Mouse (Mus musculus) CH12F3 (cell line): Measurements from ENCODE around the gene Nnmt.

Source experiments
- in situ Hi-C: fragments of 300-500 bp; cut with MboI; formaldehyde crosslinking; loops from 2 replicates; pipeline ENCODE4 v1.14.3; 2020; ENCODE audit warnings: low sequenced_read_pairs

The Nnmt gene

DNA sequence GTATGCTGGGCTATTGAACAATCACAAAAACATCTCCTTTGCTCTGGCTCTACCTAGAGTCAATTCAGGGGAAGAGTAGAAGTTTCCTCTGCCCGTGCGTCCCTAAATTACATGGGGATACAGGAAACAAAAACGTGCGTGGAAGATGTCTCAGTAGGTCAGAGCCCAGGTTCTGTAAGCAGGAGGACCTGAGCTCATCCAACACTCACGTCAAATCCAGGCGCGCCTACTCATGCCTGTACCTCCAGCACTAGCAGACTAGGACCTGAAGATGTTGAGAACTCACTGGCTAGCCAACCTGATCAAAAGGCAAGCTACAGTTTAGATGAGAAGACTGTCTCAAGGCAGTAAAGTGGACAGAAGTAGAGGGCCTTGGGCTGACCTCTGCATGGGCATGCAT, 32.2 kb upstream of the Nnmt start:
- in situ Hi-C loops, result no loop called here

DNA sequence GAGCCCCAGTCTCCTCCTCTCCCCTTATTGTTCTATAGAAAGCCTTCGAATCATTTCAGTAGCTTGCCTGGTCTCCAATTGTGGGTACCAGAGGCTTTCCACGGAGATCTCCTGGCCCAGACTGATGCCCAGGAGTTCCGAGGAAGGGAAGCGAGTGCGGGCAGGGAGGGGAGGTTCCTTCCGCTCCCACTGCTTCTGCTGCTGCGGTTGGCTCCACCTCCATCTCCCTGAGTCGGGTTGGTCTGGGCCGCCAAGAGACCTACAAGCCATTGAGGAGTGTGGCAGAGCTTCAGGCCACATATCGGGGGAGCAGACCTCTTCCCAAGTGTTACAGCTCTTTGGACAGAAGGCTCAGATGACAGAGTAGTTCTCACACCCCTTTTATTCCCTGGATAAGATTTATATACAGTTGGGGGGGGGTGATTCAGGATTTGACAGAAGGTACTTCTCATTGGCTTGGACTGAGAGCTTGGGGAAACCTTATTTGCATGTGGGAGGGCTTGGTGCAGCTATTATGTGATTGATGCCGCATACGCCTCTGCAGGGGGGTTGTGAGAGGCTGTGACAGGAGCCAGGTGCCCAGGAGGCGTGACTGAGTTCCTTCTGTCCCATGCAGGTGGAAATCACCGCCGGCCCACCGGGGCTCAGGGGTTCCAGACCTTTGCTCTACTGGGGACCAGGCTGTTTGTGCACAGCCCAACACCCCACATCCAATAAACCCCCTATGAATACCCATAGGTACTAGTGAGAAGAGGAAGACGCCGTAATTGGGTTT, 30.8 kb upstream of the Nnmt start:
- in situ Hi-C loops, result no loop called here

DNA sequence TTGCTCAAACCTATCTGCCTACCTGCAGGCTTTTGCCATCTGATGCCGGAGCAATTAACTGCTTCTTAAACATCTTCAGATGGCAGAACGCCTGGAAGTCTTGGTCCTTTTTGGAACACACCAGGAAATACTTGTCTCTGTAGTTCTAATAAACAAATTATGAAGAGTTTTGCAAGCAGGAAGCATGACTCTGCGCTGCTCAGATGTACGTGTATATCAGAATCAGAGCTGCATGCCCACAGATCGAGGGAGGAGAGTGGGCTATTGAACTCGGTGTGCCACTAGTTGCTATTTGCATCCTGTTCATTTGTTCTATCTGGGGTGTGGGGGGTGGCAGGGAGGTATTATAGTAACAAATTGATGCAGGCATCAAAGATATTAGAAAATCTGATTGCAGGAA, 28.2 kb upstream of the Nnmt start:
- in situ Hi-C loops, result no loop called here

DNA sequence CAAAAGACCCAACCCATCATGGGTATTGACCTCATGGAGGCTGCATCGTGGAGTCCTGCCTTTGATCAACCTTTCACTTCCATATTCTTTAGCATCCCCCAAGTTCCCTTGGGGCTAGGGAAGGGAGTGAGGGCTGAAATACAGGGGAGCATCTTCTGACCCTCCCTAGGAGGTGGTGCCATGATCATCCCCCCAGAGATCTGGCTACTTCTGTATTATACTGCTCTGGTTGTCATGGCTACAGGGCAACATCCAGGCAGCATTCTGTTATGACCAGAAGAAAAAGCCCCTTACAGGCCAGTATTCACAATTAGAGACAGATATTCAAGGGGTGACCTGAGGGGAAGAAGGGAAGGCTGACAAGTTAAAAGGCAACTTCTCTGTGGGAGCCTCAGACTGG, 14.3 kb upstream of the Nnmt start:
- in situ Hi-C loops, result no loop called here

DNA sequence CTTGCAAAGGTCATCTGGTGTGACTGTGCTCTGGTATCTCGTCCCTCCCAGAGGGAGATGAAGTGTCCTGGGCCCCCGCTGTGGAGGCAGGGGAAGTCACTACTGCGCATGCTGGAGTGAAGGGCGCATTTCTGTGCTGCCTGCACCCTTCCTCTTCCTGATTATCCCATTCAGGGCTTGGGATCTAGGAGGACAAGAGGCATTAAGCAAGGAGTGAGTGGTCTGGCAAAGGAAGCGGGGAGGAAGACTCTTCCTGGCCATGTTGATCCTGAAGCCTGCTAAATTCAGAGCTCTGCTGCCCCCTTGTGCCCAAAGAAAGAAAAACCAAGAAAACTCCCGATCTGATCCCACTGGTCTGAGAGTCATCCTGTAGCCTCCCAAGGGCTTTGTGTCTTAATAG, 13.6 kb upstream of the Nnmt start:
- in situ Hi-C loops, result no loop called here

DNA sequence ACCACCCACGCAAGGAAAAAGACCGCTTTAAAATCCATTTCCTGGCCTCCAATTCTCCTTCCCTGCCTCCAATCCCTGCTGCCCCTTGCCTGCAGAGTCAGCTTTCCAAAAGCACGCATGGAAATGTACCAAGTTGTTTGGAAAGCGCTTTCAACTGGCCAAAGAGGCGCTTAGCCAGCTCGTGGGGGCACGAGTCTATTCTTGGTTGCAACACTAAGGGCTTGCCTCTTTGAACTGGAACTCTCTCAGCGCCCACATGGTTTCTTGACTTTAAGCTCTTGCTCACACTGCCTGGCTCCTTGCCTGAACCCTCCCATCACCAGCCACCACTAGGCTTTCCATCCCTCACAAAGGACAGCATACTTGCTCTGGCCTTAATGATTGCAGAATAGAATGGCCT, 13.2 kb upstream of the Nnmt start:
- in situ Hi-C loops, result no loop called here

DNA sequence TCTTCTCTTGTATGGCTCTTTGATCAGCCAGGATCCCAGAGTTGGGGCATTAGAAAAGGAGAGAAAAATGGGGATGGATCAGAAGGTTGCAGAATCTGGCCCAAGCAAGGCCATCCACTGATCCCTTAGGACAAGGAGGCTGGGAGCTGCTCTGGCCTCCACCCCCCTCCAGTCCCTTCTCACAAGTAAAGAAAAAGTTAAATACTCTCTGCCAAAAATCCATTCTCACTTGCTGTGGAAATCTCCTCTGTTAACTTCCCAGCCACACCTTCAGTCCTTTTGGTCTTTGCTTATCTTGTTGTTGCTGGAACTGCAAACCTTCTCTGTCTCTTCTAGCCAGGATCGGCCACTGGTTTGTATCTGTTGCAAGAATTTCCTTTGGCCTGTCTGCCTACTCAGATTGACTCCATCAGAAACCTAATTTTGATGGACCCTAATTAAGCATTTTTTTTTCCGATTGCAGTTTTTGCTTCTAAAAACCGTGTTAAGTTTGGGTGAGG, 12.6 kb upstream of the Nnmt start:
- in situ Hi-C loops, result no loop called here

DNA sequence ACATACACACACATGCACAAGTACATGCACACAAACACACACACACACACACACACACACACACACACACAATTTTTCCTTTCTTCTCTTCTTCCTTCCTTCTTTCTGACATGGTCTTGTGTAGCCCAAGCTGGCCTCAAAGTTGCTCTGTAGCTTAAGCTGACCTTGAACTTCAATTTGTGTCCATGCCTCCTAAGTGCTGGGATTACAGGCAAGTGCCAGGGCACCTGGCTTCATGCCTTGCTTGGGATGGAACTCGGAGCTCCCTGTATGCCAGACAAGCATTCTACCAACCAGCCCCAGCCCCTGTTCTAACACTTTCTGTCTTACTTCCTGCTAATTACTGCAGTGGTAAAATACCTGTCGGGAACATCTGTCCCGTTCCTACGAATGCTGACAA, 8.3 kb upstream of the Nnmt start:
- in situ Hi-C loops, result no loop called here

DNA sequence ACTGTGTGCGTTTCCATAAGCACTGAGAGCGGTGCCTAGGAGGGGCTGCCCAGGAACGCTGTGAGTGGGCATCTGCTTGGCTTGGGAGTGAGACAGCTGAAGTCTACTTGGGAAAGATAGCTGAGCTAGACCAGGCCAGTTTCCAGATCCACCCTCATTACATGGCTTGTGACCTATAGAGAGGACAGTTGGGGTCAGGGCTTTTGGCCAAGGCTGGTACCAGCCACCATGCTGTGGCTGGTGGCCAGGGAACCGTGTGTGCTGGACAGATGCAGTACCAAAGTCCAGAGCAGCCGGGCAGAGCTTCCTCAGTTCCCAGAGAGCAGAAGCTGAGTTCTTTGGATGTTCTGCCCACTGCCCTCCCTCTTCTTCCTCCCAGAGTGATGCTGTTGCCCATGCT, 7.6 kb upstream of the Nnmt start:
- in situ Hi-C loops, result no loop called here

DNA sequence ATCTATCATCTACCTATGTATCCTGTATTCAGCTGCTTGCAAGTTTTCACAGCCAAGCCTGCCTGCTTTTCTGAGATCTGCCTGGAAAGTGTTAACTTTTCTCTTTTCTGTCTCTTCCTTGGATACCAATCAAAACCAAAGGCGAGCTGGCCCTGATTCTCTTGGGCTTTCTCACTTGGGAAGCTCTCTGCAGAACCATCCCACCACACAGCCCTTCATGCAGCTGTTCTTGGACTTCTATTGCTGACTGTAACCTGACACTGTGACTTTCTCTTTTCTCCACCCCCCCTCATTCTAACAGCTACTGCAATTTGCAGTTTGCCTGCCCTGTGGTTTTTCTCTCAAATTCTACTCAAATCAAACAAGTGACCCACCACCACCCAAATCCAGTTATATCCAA, 6.1 kb upstream of the Nnmt start:
- in situ Hi-C loops, result no loop called here

DNA sequence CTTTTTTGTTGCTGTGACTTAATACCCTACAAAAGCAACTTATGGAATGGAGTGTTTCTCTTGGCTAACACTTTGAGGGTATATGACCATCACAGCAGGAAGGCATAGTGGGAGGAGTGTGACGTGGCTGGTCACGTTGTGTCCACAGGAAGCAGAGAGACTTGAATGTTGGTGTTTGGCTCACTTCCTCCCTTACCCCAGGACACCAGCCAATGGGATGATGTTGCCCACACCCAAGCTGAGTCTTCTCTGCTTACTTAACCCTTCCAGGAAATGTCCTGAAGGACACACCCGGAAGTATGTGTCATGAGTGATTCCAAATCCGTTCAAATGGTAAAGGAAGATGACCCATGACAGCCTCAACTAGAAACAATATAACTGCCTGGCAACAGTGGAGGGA, 4.8 kb upstream of the Nnmt start:
- in situ Hi-C loops, result no loop called here

DNA sequence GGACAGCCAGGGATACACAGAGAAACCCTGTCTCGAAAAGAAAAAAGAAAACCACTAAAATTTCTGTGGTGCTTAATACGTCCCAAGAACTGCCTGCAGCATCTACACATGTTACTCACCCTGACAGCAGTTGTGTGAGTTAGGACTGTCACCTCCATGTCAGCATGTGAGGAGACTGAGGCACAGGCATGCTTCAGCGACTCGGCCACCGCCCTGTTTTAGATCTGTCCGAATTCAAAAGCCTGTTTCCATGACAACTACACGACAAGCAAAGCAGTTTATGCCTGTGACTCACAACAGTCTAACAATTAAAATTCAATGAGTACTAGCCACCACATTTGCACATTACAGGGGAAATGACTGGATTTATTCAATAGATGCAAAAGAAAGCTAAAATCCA, 2.5 kb upstream of the Nnmt start:
- in situ Hi-C loops, result no loop called here

DNA sequence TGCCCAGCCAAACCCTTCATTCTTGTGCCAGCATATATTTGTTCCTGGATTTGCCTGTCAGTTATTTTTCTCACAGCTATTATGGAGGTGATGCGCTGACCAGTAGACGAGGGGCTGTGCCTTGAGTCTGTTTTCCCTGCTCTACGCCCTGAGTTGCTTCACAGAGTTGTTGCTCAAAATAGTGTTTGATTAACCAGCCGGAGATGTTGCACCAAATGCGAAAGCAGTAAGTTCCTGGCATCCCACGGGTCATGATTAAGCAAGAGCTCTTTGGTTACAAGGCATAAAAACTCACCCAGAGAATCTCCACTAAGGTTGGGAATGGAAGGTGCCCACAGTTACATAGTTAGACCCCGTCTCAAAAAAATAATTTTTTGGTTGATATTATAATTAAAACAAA, 1.2 kb upstream of the Nnmt start:
- in situ Hi-C loops, result no loop called here

DNA sequence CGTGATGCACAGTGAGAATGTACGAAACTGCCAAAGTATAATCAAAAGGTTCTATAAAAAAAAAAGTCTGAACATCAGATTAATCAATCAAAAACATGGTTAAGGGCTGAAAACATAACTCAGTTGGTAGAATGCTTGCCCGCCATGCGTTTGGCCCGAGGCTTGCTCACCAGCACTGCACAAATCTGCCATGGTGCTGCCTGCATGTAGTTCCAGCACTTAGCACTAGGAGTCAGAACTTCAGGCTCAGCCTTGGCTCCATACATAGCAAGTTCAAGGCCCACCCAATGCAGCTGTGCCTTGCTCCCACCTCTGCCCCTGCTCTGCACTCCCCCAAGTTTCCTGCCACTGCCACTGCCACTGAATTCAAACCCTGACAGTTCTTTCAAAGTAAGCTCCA, 744 bp upstream of the Nnmt start:
- in situ Hi-C loops, result no loop called here

DNA sequence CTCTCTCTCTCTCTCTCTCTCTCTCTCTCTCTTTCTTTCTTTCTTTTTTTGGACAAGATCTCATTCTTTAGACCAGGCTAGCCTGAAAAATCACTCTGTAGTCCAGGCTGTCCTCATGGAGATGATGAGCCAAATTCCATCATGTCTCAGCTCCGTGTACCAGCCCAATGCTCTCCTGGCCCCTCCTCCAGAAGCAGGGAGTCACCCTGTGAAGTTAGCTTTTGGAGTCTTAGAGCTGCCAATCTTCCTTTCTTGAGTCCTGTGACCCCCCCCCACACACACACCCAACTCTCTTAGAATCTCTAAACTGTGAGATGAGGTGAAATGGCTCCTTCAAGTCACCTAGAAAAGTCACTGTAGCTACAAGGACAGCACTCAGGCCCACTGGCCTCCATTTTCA, 727 bp downstream of the Nnmt start:
- in situ Hi-C loops, result no loop called here

DNA sequence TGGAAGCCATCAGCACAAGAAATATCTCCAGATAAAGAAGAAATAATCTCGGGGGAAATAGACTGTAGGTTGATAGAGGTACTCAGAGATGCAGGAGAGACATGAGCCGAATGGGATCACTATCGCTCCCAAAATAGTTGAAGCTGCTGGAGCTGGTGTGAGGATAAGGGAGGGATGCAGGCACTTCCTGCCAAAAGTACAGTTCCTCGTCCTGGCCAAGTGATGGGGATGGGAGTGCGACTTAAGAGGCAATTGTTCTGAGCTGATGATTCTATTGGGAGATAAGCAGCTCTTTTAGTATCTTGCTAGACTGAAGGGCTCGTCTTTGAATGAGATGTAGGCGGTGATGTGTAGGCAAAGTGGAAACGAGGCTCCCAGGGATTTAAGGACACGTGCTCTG, 4.1 kb downstream of the Nnmt start:
- in situ Hi-C loops, result no loop called here

DNA sequence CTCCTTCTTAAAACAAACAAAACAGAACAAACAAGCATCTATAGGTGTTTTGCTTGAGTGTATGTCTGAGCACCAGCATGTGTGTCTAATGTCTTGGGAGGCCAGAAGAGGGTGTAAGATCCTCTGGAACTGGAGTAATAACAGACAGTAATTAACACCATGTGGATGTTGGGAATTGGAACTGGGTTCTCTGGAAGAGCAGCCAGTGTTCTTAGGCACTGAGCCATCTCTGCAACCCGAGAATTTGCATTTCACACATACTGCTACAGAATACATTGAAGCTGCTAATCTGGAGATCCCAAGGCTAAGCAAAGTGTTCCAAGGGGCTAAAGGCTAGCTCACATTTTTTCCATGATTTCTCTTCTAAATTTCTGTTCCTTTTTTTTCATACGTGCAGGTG, 4.9 kb downstream of the Nnmt start:
- in situ Hi-C loops, result no loop called here

DNA sequence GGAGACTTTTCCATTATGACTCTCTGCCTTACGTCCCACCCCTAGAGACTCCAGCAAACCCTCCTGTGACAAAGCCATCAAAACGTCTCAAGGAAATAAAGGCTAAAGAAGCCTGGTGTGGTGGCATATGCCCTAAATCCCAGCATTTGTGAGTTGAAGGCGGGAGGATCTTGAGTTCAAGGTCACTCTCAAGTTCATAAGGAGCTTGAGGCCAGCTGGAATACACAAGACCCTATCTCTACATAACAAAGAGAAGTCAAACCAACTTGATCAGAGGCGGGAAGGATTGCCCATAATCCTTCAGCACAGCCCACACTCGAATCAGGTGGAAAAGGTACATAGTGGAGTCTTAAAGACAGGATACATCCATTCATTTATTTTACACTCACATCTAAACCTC, 7.5 kb downstream of the Nnmt start:
- in situ Hi-C loops, result no loop called here

DNA sequence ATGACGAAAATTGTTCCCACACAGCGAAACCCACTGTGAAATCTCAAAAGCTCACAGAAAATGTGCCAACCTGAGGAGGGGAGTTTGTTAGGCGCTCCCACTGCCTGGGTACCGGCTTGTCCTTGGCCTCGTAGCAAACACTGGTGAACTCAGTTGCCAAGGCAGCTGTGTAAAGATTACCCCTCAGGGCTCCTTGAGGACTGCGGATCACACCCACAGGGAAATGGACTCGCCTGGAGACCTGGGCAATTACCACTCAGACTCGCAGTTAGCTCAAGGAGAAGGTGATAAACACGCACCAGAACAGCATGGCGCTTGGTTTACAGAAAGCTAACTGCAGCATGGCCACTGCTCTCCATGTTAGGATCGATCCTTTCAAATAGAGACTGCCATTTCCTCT, 8.0 kb downstream of the Nnmt start:
- in situ Hi-C loops, result no loop called here

DNA sequence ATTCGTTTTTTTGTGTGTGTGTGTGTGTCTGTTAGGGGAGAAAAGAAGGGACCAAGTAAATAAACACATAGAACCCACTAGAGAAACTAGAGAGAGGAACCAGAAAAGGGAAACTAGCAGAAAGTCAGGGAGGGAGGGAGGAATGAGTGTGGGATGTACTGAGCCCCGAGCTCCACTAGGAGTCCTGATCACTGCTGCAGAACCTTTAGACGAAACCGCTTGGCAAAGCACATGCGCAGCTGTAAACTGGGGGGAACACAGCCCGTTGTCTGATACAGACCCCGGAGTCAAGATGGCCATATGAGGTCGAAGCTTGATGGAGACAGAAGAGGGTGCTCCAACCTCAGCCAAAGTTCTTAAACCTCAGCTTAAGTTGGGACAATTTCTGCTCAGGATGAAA, 11.0 kb downstream of the Nnmt start:
- in situ Hi-C loops, result no loop called here

DNA sequence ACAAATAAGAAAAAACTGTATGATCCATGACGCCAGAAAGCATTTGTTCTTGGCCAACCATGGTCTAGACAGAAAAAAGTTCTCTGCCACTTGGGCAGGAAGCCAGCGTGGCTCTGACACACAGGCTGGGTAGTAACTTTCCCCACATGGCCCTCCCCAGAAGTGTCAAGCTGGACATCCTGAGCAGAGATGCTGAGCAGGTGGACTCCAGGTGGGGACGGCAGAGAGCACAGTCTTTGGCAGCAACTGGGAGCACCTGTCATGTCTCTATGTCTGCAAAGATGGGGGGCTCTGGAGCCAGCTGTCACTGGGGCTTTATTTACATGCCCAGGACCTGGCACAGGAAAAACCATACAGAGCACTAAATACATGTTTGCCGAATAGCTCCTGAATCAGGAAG, 14.3 kb downstream of the Nnmt start:
- in situ Hi-C loops, result no loop called here

DNA sequence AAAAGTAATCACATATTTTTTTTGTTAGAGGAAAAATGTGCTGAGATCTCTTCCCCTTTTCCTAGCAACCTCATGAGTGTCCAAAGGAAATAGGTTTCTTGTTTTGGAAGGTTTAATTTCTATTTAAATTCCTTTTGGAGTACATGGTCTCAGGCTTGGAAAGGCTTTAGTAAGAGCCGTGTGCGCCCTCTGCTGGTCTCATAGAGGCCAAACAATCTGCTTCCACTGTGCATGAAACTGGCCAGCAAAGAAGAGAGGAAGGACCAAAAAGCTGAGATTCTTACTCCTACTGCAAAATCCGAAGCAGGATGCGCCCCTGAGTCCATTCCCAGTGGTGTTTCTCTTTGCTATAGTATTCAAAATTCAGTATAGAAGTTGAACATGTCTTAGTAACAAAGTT, 18.6 kb downstream of the Nnmt start:
- in situ Hi-C loops, result loop anchor here (5.0 kb wide), 1 partner anchor 319 kb away; no protein-coding TSS in a partner anchor

DNA sequence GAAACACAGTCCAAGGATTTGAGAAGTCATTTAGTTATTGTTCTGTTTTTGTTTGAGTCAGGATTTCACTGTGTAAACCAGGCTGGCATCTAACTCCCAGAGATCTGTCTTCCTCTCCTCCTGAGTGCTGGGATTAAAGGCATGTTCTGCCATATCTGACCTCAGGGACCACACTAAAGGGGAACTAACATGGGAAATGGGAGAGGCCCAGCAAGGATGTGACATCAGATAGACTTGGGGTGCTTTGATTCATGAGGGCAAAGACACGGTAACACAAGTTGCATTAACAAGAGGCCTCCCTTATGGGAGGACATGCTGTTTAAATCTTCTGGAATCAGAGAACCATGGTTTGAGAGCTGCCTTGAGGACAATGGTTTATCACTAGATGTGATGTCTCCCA, 24.1 kb downstream of the Nnmt start:
- in situ Hi-C loops, result no loop called here
